Mouse (Mus musculus): ENCODE results near the gene Sit1. TPM values are rescaled to one million over a fixed set of nuclear protein-coding genes. Genes with fewer than 3 reads are reported as not detected.

Sit1 gene
- polyA plus RNA-seq (2015; fragmentation: Nextera tagmentation; extraction: Ambion mirVana): 0.41 TPM in 1 of 2 replicates, not detected in the other

GRCm38 (mm10) chr4:43483535-43484091 is at the start of gene Sit1:
Gene Sit1 (minus strand): TSS chr4:43483734.

GRCm38 (mm10) chr4:43506536-43507185 is 23.1 kb upstream of the Sit1 start, which contains the start of gene Car9:
Gene Car9 (plus strand): TSS chr4:43506966.

GRCm38 (mm10) chr4:43499407-43500333 is 16.1 kb upstream of the Sit1 start, which contains the start of gene Arhgef39:
Gene Arhgef39 (minus strand): TSS chr4:43499695.

GRCm38 (mm10) chr4:43492821-43493185 is 9.3 kb upstream of the Sit1 start, which contains the start of gene Ccdc107:
Gene Ccdc107 (plus strand): TSS chr4:43492900.

GRCm38 (mm10) chr4:43454041-43454836 is 29.3 kb downstream of the Sit1 start, which contains the start of gene Cd72:
Gene Cd72 (minus strand): TSS chr4:43454628.

GRCm38 (mm10) chr4:43441639-43442038 is 41.9 kb downstream of the Sit1 start, which contains the start of gene Tesk1:
Gene Tesk1 (plus strand): TSS chr4:43441939.

Other genes with a start within 250 kb of the Sit1 start
- 0.23 and 0.71 TPM in 2 replicates for gene Atp8b5, start 216.6 kb downstream of the Sit1 start, polyA plus RNA-seq (2015; fragmentation: Nextera tagmentation; extraction: Ambion mirVana)
- 14.3 and 18.3 TPM in 2 replicates for gene Rusc2, start 101.8 kb downstream of the Sit1 start, polyA plus RNA-seq (2015; fragmentation: Nextera tagmentation; extraction: Ambion mirVana)
- 0.11 and 0.55 TPM in 2 replicates for gene Fam166b, start 54.6 kb downstream of the Sit1 start, polyA plus RNA-seq (2015; fragmentation: Nextera tagmentation; extraction: Ambion mirVana)
- 7.3 and 7.7 TPM in 2 replicates for gene Tesk1, start 41.8 kb downstream of the Sit1 start, polyA plus RNA-seq (2015; fragmentation: Nextera tagmentation; extraction: Ambion mirVana)
- 3.2 and 3.8 TPM in 2 replicates for gene Cd72, start 29.1 kb downstream of the Sit1 start, polyA plus RNA-seq (2015; fragmentation: Nextera tagmentation; extraction: Ambion mirVana)
- gene Ccdc107, start 9.2 kb upstream of the Sit1 start, polyA plus RNA-seq (2015; fragmentation: Nextera tagmentation; extraction: Ambion mirVana): 127 and 185 TPM in 2 replicates
- 6.2 and 8.6 TPM in 2 replicates for gene Arhgef39, start 16.0 kb upstream of the Sit1 start, polyA plus RNA-seq (2015; fragmentation: Nextera tagmentation; extraction: Ambion mirVana)
- 2.2 and 3.2 TPM in 2 replicates for gene Car9, start 23.2 kb upstream of the Sit1 start, polyA plus RNA-seq (2015; fragmentation: Nextera tagmentation; extraction: Ambion mirVana)
- 81.1 and 120 TPM in 2 replicates for gene Tpm2, start 40.0 kb upstream of the Sit1 start, polyA plus RNA-seq (2015; fragmentation: Nextera tagmentation; extraction: Ambion mirVana)
- gene Creb3, start 78.6 kb upstream of the Sit1 start, polyA plus RNA-seq (2015; fragmentation: Nextera tagmentation; extraction: Ambion mirVana): 167 and 207 TPM in 2 replicates
- 67.9 and 68.8 TPM in 2 replicates for gene Tln1, start 79.0 kb upstream of the Sit1 start, polyA plus RNA-seq (2015; fragmentation: Nextera tagmentation; extraction: Ambion mirVana)
- 12.4 and 20.5 TPM in 2 replicates for gene Rgp1, start 95.0 kb upstream of the Sit1 start, polyA plus RNA-seq (2015; fragmentation: Nextera tagmentation; extraction: Ambion mirVana)
- 9.6 and 13.0 TPM in 2 replicates for gene Gba2, start 95.1 kb upstream of the Sit1 start, polyA plus RNA-seq (2015; fragmentation: Nextera tagmentation; extraction: Ambion mirVana)
- 1.9 and 2.8 TPM in 2 replicates for gene Msmp, start 100.8 kb upstream of the Sit1 start, polyA plus RNA-seq (2015; fragmentation: Nextera tagmentation; extraction: Ambion mirVana)
- gene Npr2, start 148.2 kb upstream of the Sit1 start, polyA plus RNA-seq (2015; fragmentation: Nextera tagmentation; extraction: Ambion mirVana): 11.2 and 13.3 TPM in 2 replicates
- gene Spag8, start 169.9 kb upstream of the Sit1 start, polyA plus RNA-seq (2015; fragmentation: Nextera tagmentation; extraction: Ambion mirVana): 0.72 and 0.92 TPM in 2 replicates
- gene Hint2, start 172.7 kb upstream of the Sit1 start, polyA plus RNA-seq (2015; fragmentation: Nextera tagmentation; extraction: Ambion mirVana): 236 and 326 TPM in 2 replicates
- gene Tmem8b, start 185.2 kb upstream of the Sit1 start, polyA plus RNA-seq (2015; fragmentation: Nextera tagmentation; extraction: Ambion mirVana): 3.6 and 4.9 TPM in 2 replicates
- 2.9 and 3.1 TPM in 2 replicates for gene Fam221b, start 185.4 kb upstream of the Sit1 start, polyA plus RNA-seq (2015; fragmentation: Nextera tagmentation; extraction: Ambion mirVana)
- gene Olfr70, start 217.1 kb upstream of the Sit1 start, polyA plus RNA-seq (2015; fragmentation: Nextera tagmentation; extraction: Ambion mirVana): not detected in 2 replicates
- gene Olfr71, start 226.5 kb upstream of the Sit1 start, polyA plus RNA-seq (2015; fragmentation: Nextera tagmentation; extraction: Ambion mirVana): not detected in 2 replicates
- 3.9 and 4.3 TPM in 2 replicates for gene Hrct1, start 243.5 kb upstream of the Sit1 start, polyA plus RNA-seq (2015; fragmentation: Nextera tagmentation; extraction: Ambion mirVana)
- 0.60 and 1.2 TPM in 2 replicates for gene Spaar, start 246.3 kb upstream of the Sit1 start, polyA plus RNA-seq (2015; fragmentation: Nextera tagmentation; extraction: Ambion mirVana)

All from adrenal gland, postnatal 0 days (tissue).